Mouse (Mus musculus) olfactory bulb, adult 2 months (tissue): ENCODE measurements around the gene Evl. TPM values are rescaled to one million over a fixed set of nuclear protein-coding genes. Genes with fewer than 3 reads are reported as not detected.
A peak's percentile ranks its signal among the peaks of the same experiment; 100 is the strongest.
"Not testable (repeated sequence)": the region's sequence is repeated elsewhere in the genome, so short reads cannot be mapped to it uniquely, and the experiment has no call there.

Experiments
- H3K27ac ChIP-seq: fragments of 200-500 bp; 2 replicates; pipeline ENCODE4 v1.5.1; 2012; ENCODE audit warnings: low read depth, low read length; ENCODE audit not compliant: insufficient read depth
- H3K4me1 ChIP-seq: fragments of 200-500 bp; 2 replicates; pipeline ENCODE4 v1.6.1; 2012; ENCODE audit warnings: low read length; ENCODE audit not compliant: control insufficient read depth, insufficient read depth
- H3K4me3 ChIP-seq: fragments of 200-500 bp; 2 replicates; pipeline ENCODE4 v1.5.1; 2012; ENCODE audit warnings: mild to moderate bottlenecking, low read depth, low read length, moderate library complexity; ENCODE audit not compliant: insufficient read depth
- CTCF ChIP-seq: fragments of 200-500 bp; IDR thresholded peaks from 2 replicates; pipeline ENCODE4 v1.5.1; 2012; ENCODE audit warnings: low read depth, mild to moderate bottlenecking, low read length, moderate library complexity; ENCODE audit not compliant: insufficient read depth
- POLR2A ChIP-seq: fragments of 200-500 bp; IDR thresholded peaks from 2 replicates; pipeline ENCODE4 v1.6.1; 2012; ENCODE audit warnings: mild to moderate bottlenecking, low read depth, low read length, moderate library complexity; ENCODE audit not compliant: insufficient read depth
- WGBS: fragments of 180-500 bp; shearing (Covaris S2); methylation state at CpG from one replicate; pipeline ENCODE4 v1.1.7; 2018; 5-methylcytosine and 5-hydroxymethylcytosine counted together
- polyA plus RNA-seq: library from polyadenylated mRNA; stranded (reverse); fragments of >200 nt; gene quantifications from 2 replicates; pipeline ENCODE4 v1.2.4, GENCODE M21; 2012; ENCODE audit warnings: low replicate concordance; ENCODE audit not compliant: missing spikeins, insufficient read depth, insufficient read length

Evl gene
- polyA plus RNA-seq, result not detected in 2 replicates

DNA sequence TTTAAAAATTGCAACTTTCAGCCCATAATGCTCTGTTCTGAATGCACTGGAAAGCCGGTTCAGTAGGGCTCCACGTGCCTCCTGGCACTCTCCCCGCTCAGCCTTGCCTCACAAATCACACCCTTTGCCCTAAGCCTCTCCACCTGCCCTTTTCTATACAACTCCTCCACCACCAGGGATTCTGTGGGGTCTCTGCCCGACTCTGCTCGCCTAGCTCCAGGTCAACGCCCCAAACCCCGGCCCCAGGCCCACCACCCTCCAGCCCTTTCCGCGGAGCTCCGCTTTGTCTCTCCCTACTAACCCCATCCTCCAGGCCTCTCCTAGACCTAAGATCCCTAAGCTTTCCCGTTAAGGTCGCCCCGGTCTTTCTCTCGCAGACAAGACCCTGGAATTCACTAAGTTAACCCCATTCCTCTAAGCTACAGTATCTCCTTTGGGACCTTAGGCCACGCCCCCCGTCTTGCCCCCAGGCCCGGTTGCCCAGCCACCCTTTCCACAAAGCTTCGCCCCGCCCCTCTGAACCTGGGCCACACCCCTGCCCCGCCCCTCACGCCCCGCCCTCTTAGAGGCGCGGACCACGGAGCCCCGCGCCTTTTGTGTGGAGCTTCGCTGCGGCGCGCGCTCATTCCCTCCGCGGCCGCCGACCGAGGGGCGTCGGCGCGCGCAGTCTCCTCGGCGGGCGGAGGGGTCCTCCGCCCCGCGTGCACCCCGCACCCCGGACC lies at the start of gene Evl:
Evl (plus strand) TSS at position 601 of the 722 bp plus-strand sequence.
- 1% methylated on average over 50 of the region's 50 CpGs for WGBS
- TF ChIP-seq POLR2A (peak; percentile 75), CTCF (no peak)
- peak within 1 kb of the TSS; percentile 89 for H3K27ac ChIP-seq
- H3K4me3 ChIP-seq, result peak within 1 kb of the TSS; percentile 95
- peaks cover 17% of the 10 kb centered on the region for H3K4me1 ChIP-seq

DNA sequence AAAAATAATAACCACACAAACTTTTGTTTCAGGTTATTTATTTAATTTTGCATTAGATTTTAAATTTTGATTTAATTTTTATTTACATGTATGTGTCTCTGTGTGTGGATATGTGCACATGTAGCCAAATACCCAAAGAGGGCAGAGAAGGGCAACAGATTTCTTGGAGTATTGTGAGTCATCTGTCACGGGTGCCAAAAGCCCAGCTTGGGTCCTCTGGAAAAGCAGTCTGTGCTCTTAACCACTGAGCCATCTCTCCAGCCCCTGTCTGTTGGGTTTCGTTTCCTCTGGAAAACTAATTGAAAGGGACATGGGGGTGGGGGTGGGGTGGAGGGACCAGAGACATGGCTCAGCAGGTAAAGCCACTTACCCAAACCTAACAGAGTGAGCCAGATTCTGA lies 48.7 kb upstream of the Evl start:
- H3K4me3 ChIP-seq, result no peak overlapping the region
- H3K4me1 ChIP-seq, result no peaks in the 10 kb centered on the region
- TF ChIP-seq CTCF, result no peak
- TF ChIP-seq POLR2A, result no peak
- WGBS, result 89% methylated on average over 2 of the region's 2 CpGs
- no peak overlapping the region for H3K27ac ChIP-seq

DNA sequence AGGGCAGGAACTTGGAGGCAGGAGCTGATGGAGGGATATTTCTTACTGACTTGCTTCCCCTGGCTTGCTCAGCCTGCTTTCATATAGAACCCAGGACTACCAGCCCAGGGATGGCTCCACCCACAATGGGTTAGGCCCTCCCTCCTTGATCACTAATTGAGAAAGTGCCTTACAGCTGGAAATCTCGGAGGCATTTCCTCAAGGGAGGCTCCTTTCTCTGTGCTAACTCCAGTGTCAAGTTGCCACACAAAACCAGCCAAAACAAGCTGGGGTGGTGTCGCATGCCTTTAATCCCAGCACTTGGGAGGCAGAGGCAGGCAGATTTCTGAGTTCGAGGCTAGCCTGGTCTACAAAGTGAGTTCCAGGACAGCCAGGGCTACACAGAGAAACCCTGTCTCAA lies 47.5 kb upstream of the Evl start:
- H3K4me3 ChIP-seq, H3K27ac ChIP-seq, H3K4me1 ChIP-seq: not testable (repeated sequence)
- 79% methylated on average over 3 of the region's 3 CpGs for WGBS

DNA sequence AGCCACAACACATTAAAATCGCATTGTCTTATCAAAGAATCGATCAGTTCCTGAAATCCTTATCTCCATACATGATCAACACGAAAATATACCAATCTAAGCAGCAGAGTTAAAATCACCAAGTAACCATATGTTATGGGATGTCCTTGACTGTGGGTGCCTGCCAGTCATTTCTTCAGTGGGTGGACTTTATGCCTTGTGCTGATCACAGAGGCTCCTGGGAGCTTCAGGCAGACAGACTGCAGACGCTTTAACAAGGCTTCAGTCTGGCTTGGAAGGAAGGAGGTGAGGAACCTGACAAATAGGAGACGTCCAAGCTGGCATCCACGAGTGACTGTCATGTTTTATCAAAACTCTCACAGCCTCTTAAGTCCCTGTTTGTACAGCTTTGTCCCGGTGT lies 43.9 kb upstream of the Evl start:
- H3K4me1 ChIP-seq, result no peaks in the 10 kb centered on the region
- TF ChIP-seq POLR2A, result no peak
- TF ChIP-seq CTCF, result no peak
- no peak overlapping the region for H3K27ac ChIP-seq
- H3K4me3 ChIP-seq, result no peak overlapping the region
- WGBS, result 72% methylated on average over 7 of the region's 7 CpGs

DNA sequence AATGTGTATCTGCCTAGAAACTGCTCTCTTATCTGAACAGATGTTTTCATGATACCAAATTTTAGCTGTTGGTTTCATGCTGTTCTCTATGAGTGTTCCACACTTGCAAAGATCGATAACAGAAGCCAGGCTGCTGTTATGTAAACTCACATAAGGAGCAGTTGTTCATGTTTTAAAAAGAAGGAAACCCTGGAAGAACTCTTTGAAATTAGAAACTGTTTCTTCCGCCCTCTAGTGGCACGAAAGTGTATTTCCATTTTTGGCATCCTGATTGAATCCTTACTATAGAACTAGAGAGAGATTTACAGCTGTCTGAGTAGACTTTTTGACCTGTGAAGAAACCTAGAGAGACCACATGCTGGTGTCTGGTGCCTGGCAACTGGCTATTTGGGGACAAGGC lies 43.5 kb upstream of the Evl start:
- no peak overlapping the region for H3K27ac ChIP-seq
- H3K4me1 ChIP-seq, result no peaks in the 10 kb centered on the region
- TF ChIP-seq POLR2A, result no peak
- no peak for TF ChIP-seq CTCF
- WGBS, result 1% methylated on average over 3 of the region's 3 CpGs
- H3K4me3 ChIP-seq, result no peak overlapping the region

DNA sequence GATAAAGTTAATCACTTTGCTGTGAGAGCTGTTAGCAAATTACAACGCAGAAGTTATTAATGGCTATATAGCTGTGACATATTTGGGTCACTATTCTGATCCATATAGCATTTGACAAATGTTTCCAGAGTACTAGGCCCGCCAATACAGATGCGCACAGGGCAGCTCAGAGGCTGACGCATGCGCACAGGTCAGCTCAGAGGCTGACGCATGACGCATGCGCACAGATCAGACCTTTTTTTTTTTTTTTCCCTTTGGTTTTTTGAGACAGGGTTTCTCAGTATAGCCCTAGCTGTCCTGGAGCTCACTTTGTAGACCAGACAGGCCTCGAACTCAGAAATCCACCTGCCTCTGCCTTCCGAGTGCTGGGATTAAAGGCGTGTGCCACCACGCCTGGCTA lies 39.1 kb upstream of the Evl start:
- H3K4me1 ChIP-seq, result no peaks in the 10 kb centered on the region
- no peak overlapping the region for H3K4me3 ChIP-seq
- no peak overlapping the region for H3K27ac ChIP-seq
- WGBS, result 95% methylated on average over 12 of the region's 12 CpGs
- TF ChIP-seq CTCF (no peak), POLR2A (no peak)

DNA sequence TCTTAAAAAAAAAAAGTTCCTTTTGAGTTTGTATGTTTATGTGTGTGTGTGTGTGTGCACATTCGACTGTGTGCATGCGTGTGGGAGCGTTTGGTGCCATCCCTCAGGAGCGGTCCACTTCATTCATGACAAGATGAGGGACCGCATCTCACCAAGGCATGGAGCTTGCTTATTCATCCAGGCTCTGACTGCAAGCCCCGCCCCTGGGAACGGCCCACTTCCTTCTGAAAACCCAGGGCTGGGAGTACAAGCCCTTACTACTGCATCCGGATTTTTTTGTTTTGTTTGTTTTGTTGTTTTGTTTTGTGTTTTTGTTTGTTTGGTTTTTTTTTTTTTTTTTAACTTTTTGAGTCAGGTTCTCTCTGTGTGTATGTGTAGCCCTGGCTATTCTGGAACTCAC lies 35.1 kb upstream of the Evl start:
- Histone ChIP-seq H3K27ac (no peak overlapping the region), H3K4me1 (no peaks in the 10 kb centered on the region), H3K4me3 (no peak overlapping the region)
- TF ChIP-seq POLR2A, result no peak
- 61% methylated on average over 8 of the region's 8 CpGs for WGBS

DNA sequence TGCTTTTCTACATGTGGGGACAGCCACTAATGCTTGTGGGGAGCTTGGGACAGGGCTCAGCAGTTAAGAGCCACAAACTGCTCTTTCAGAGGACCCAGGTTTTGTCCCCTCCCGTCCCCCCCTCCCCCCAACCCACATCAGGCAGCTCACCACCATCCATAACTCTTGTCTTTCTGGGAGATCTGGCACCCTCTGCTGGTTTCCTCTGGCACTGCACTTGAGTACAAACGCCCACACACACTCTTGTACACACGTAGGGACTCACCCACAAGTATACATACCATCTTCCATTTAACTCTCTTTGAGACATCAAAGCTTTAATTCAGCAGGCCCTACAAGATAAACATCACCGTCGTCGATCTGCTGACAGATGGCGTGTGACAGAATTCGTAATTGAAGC lies 25.3 kb upstream of the Evl start:
- no peak overlapping the region for H3K27ac ChIP-seq
- 52% methylated on average over 8 of the region's 8 CpGs for WGBS
- no peak overlapping the region for H3K4me3 ChIP-seq
- TF ChIP-seq CTCF (peak; percentile 17; the same call in 1 of the 2 replicates), POLR2A (no peak)
- H3K4me1 ChIP-seq, result no peaks in the 10 kb centered on the region

DNA sequence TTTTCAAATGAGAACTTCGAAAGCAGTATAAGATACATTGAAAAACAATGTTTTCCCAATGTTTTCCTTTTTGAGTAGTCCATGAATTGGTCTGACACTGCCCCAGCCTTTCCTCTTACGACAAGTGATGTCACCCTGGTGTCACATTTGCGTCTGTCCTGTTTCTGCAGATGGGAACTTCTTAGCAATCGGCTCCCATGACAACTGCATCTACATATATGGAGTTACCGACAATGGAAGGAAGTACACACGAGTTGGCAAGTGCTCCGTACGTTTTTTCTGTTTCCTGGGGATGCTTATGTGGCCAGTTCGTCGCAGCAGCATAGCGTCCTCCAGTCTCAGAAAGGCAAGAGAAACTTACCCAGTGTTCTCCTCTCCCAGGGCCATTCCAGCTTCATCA lies 20.0 kb upstream of the Evl start:
- Histone ChIP-seq H3K4me1 (no peaks in the 10 kb centered on the region), H3K4me3 (no peak overlapping the region), H3K27ac (no peak overlapping the region)
- TF ChIP-seq POLR2A (no peak), CTCF (no peak)
- WGBS, result 93% methylated on average over 11 of the region's 11 CpGs

DNA sequence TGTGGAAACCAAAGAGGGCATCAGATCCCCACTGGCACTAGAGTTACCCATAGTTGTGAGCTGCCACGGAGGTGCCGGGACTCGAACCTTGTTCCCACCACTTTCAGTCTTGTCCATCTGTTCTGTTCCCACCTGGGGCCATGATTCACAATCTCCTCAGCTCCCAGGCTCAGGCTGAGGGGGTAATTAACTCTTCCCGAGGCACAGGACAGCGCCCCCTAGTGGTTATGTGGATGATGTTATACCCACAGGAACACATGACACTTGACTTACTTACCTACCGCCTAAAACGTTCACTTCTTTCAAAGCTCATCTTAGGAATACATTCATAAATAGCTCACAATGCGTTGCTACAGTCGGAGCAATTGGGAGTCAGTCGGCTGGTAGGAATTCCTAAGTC lies 18.1 kb upstream of the Evl start:
- WGBS, result 74% methylated on average over 10 of the region's 10 CpGs
- Histone ChIP-seq H3K4me3 (no peak overlapping the region), H3K27ac (no peak overlapping the region), H3K4me1 (no peaks in the 10 kb centered on the region)
- peak; percentile 67; the same call in 1 of the 2 replicates for TF ChIP-seq CTCF
- TF ChIP-seq POLR2A, result no peak
